Mouse (Mus musculus): Measurements from ENCODE around the gene Tnpo2. TPM values are rescaled to one million over a fixed set of nuclear protein-coding genes. Genes with fewer than 3 reads are reported as not detected.

The Tnpo2 gene
- total RNA-seq, 2 experiments from 2014 or later: 13.2 to 17.7 TPM

- ATAC-seq (ENCODE audit: poor library complexity, severe bottlenecking): peak; percentile 85
Measured at GRCm38 (mm10) chr8:85026670-85027515, 9.8 kb upstream of the Tnpo2 start, which contains the start of gene Trir. Trir (plus strand) TSS chr8:85026823.

GRCm38 (mm10) chr8:85027516-85027855, 9.2 kb upstream of the Tnpo2 start:
- ATAC-seq (ENCODE audit: poor library complexity, severe bottlenecking): no peak

GRCm38 (mm10) chr8:85027922-85028321, 8.8 kb upstream of the Tnpo2 start:
- no peak for ATAC-seq (ENCODE audit: poor library complexity, severe bottlenecking)

GRCm38 (mm10) chr8:85029271-85029670, 7.4 kb upstream of the Tnpo2 start:
- no peak for ATAC-seq (ENCODE audit: poor library complexity, severe bottlenecking)

DNA sequence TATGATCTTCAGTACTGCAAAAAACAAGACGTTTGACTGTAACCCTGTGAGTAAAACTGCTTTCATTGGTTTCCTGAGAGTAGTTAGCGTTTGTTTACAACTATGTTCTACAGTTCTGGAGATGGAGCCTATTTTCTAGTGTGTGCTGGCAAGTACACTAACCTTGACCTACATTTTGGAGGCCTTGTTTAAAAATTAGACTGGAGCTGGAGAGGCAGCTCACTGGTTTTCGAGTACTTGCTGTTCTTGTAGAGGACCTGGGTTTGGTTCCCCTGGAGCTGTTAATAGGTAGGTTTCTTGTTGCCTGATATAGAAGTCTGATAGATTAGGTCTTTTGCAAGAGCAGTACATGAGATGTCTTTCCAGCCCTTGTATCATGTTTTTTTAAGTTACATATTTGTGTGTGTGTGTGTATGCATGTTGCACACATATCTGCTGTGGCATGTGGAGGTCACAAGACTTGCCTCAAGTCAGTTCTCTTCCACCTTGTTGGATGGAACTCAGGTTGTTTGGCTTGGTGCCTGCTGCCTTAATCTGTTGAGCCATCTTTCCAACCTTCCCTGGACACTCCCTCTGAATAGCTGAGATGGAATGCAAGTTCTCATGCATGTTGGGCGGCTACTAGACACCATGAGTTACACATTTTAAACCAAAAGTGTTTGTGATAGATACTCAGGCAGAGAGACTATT, 3.9 kb upstream of the Tnpo2 start:
- no peak for ATAC-seq (ENCODE audit: poor library complexity, severe bottlenecking)

GRCm38 (mm10) chr8:85033867-85034266, 2.8 kb upstream of the Tnpo2 start:
- ATAC-seq (ENCODE audit: poor library complexity, severe bottlenecking): no peak

DNA sequence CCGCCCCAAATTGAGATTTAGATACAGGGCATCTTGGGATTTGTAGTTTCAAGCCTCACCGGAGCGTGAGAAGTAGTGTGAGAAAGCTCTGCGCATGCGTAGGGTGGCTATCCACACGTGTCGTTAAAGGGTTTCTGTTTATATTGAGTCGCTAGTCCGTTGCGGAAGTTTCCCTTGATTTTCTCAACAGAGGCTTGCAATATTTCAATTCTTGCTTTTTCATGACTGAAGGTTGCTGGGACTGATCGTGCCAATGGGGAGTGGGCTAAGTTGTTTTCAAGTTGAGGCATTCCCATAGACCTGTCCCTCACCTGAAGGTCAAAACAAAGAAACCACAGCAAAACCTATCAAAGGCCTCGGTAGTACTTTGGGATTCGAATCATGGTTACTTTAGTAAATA, 2.0 kb upstream of the Tnpo2 start:
- ATAC-seq (ENCODE audit: poor library complexity, severe bottlenecking): peak; percentile 40

GRCm38 (mm10) chr8:85035165-85035727, 1.5 kb upstream of the Tnpo2 start:
- no peak for ATAC-seq (ENCODE audit: poor library complexity, severe bottlenecking)

DNA sequence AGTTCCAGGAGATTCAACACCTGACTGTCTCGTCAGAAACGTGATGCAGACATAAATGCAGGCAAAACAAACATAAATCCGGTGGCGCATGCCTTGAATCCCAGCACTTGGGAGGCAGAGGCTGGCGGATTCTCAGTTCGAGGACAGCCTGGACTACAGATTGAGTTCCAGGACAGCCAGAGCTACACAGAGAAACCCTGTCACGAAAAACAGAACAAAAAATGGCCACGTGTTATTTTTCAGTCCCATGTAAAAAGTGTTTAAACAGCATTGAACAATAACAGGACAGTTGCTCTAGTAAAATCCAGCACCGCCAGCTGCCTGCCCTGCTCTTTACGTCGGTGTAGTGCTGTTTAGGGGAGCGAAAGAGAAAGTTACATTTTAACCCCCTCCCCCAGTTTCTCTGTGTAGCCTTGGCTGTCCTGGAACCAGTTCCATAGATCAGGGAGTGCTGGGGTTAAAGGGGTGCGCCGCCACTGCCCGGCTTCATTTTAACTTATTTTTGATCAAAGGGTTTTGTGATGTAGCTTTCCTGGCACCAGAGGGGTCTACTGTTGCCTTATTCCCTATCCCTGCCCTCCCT, 896 bp upstream of the Tnpo2 start:
- ATAC-seq (ENCODE audit: poor library complexity, severe bottlenecking): no peak

DNA sequence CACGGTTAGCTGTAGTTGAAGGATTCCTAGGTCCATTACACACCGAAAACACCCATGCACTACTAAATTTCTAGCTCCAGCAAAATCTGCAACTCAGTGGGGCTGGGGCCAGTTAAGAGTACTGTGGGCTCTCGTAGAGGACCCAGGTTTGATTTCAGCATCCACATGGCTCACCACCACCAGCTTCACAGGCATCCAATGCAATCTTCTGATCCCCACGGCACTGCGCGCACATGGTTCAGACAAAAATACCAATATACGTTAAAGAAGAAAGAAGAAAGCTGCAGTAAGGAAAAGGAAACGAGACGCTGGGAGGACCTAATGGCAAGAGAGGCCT, 366 bp upstream of the Tnpo2 start:
- peak; percentile 21 for ATAC-seq (ENCODE audit: poor library complexity, severe bottlenecking)

- ATAC-seq (ENCODE audit: poor library complexity, severe bottlenecking): peak; percentile 2; the same call in 1 of the 2 replicates
Measured at GRCm38 (mm10) chr8:85037366-85037680, 608 bp downstream of the Tnpo2 start.

- peak; percentile 49 for ATAC-seq (ENCODE audit: poor library complexity, severe bottlenecking)
Measured at GRCm38 (mm10) chr8:85037681-85038531, 1.2 kb downstream of the Tnpo2 start.

DNA sequence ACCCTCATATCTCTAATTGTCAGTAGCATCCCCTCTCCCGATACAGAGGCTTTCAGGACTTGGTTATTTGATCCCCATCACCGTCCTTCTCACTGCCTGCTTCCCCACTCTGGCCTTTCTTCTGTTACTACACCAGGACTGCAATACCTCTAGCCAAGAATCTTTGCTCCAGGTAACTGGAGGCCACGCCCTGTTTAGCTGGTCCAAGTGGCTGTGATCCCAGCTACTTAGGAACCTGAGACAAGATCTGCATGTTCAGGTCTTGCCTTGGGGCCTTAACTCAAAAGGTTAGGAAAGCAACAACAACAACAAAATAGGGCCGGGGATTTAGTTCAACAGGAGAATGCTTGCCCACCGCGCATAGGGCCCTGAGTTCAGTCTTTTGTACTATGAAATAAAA, 6.9 kb downstream of the Tnpo2 start:
- ATAC-seq (ENCODE audit: poor library complexity, severe bottlenecking): no peak

DNA sequence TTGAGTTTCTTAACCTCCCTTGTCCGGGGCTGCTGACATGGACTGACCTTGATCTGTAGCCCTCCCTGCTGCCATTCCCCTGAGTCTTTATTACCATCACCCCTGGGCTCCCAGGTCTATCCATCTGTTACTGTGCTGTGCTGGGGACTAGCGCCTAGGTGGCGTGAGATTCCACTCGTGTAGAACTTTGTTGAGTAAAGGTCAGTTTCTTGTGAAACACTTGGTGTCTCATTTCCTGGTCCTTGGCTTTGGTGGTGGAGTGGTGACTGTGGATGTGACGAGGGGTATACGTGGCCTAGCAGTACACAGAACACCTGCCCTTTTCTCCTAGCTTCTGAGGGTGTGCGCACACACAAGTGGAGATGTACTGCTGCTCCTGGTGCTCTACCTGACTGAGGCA, 20.7 kb downstream of the Tnpo2 start:
- no peak for ATAC-seq (ENCODE audit: poor library complexity, severe bottlenecking)

GRCm38 (mm10) chr8:85059879-85060616, 23.3 kb downstream of the Tnpo2 start, which contains the start of gene Fbxw9:
Fbxw9 (plus strand) TSS chr8:85060055.
- peak; percentile 95 for ATAC-seq (ENCODE audit: poor library complexity, severe bottlenecking)

GRCm38 (mm10) chr8:85062603-85063002, 25.9 kb downstream of the Tnpo2 start:
- ATAC-seq (ENCODE audit: poor library complexity, severe bottlenecking): no peak

DNA sequence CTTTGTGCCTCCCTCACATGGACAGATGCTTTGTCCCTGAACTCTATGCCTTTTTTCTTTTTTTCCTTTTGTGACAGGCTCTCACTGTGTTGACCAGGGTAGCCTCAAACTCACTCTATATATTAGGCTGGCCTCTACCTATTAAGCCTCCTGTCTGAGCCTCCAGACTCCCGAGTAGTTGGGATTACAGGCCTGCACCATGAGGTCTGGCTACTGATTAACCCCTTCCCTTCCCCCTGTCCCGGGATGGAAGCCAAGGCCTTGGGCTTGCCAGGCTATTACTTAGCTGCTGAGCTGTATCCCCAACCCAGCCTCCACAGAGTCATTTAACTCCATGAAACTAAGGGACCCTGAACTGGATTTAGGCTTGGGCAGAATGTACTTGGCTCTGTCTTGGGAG, 28.5 kb downstream of the Tnpo2 start:
- ATAC-seq (ENCODE audit: poor library complexity, severe bottlenecking): no peak

DNA sequence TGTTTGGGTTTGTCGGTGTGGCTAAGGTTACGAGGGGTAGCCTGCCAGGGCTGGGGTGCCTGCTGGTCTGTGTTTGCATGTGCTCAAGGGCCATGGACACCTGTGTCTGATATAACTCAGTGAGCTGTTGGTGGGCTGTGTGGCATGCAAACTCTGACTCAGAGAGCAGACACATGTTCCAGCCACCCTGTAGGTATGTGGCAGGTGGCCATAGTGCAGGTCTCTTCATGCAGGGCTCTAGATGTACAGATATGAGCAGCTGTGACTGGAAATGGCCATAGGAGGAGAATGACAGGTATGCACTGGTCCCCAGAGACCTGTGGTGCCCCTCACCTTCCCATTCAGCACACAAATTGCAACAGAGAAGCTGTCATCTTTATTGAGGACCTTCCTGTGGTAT, 30.4 kb downstream of the Tnpo2 start:
- ATAC-seq (ENCODE audit: poor library complexity, severe bottlenecking): no peak

DNA sequence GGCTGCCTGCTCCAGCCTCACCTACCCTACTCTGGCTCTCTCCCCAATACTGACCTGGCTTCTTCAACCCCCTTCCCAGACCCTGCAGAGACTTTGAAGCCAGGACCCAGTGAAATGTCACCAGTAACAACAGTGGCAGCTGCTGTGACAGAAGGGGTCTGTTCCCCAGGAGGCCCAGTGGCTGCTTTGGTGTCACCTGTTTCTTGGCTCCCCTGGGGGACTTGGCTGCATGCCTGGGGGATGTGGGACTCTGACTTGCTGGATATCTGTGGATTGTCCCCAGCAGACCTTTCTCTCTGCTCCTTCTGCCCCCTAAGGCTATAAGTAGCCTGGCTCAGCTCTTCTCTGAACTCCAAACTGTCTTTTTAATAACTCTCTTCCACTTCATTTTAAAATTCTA, 31.3 kb downstream of the Tnpo2 start, which contains the start of gene Gm5741:
Gene Gm5741 (minus strand): TSS at position 1 of the 400 bp plus-strand sequence.
- ATAC-seq (ENCODE audit: poor library complexity, severe bottlenecking): no peak

DNA sequence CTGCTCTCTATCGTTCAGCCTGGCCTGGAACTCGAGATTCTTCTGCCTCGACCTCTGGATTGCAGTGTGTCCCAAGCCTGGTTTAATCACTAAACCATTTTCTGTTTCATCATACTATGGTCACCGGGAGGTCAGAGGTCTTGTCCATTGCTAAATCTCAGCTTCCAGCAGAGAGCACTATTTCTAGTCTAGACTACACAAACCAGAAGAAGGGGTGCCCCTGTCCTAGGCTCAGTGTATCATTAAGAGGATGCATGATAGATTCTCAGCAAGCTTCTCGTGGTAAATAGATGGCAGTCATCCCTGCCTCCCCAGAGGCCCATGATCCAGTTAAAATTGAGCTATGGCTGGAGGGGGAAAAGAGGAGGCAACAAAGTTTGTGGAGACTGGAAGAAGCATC, 34.3 kb downstream of the Tnpo2 start:
- ATAC-seq (ENCODE audit: poor library complexity, severe bottlenecking): peak; percentile 6; the same call in 1 of the 2 replicates

Measured in megakaryocyte, adult 5-6 weeks (primary cell).